Mouse (Mus musculus): Measurements from ENCODE around the gene Akt1.

Gene Akt1

GRCm38 (mm10) chr12:112674132-112675011 lies at the start of gene Akt1:
Gene Akt1 (minus strand): TSS chr12:112674884.
- peak; percentile 77 for DNase-seq

- peak; percentile 88 for DNase-seq
These were observed 49.6 kb upstream of the Akt1 start for GRCm38 (mm10) chr12:112724077-112724805.

GRCm38 (mm10) chr12:112723445-112723844 lies 48.8 kb upstream of the Akt1 start:
- DNase-seq, result no peak

- no peak for DNase-seq
These were observed 48.3 kb upstream of the Akt1 start for GRCm38 (mm10) chr12:112723028-112723330.

- peak; percentile 54 for DNase-seq
These were observed 47.8 kb upstream of the Akt1 start for GRCm38 (mm10) chr12:112722240-112723027.

- DNase-seq, result peak; percentile 78
These were observed 46.9 kb upstream of the Akt1 start for GRCm38 (mm10) chr12:112721424-112722239.

GRCm38 (mm10) chr12:112720890-112721423 lies 46.3 kb upstream of the Akt1 start:
- DNase-seq, result no peak

GRCm38 (mm10) chr12:112720216-112720615 lies 45.5 kb upstream of the Akt1 start, which contains the start of gene Cep170b:
Gene Cep170b (plus strand): TSS chr12:112720455.
- no peak for DNase-seq

GRCm38 (mm10) chr12:112718995-112719394 lies 44.3 kb upstream of the Akt1 start:
- DNase-seq, result no peak

GRCm38 (mm10) chr12:112717140-112717539 lies 42.5 kb upstream of the Akt1 start:
- DNase-seq, result peak; percentile 84

- no peak for DNase-seq
These were observed 39.3 kb upstream of the Akt1 start for GRCm38 (mm10) chr12:112713984-112714383.

- DNase-seq, result no peak
These were observed 32.8 kb upstream of the Akt1 start for GRCm38 (mm10) chr12:112707573-112707869.

GRCm38 (mm10) chr12:112706704-112707572 lies 32.3 kb upstream of the Akt1 start:
- DNase-seq, result peak; percentile 95

- no peak for DNase-seq
These were observed 28.0 kb upstream of the Akt1 start for GRCm38 (mm10) chr12:112702374-112703320.

GRCm38 (mm10) chr12:112700522-112700921 lies 25.8 kb upstream of the Akt1 start:
- no peak for DNase-seq

GRCm38 (mm10) chr12:112696806-112697425 lies 22.2 kb upstream of the Akt1 start:
- no peak for DNase-seq

- DNase-seq, result no peak
These were observed 19.4 kb upstream of the Akt1 start for GRCm38 (mm10) chr12:112694127-112694475.

- peak; percentile 96 for DNase-seq
These were observed 18.8 kb upstream of the Akt1 start for GRCm38 (mm10) chr12:112693185-112694126.
